Mouse (Mus musculus) thymus, postnatal 36 days (tissue): ENCODE measurements at regions not wholly inside any gene's neighbourhood (a gene's known extent, or its start where the extent isn't known, plus 50 kb on each side); places are given as distances from the start of the nearest gene placed in this dataset.

Source experiments
- DNase-seq, 2 experiments: peaks; one replicate each; pipeline ENCODE4 v3.0.0; 2022; ENCODE audit warnings: mixed read lengths in 2 of 2

- DNase-seq = no peak
These were observed 54.1 kb upstream of the Mtap start for GRCm38 (mm10) chr4:89082838-89083237.

- no peak for DNase-seq
These were observed 58.4 kb upstream of the Mtap start for GRCm38 (mm10) chr4:89078485-89078884.

GRCm38 (mm10) chr4:89074705-89075104, 62.2 kb upstream of the Mtap start:
- no peak for DNase-seq

- no peak for DNase-seq
These were observed 66.5 kb upstream of the Mtap start for GRCm38 (mm10) chr4:89070430-89070829.

- no peak for DNase-seq
These were observed 72.5 kb upstream of the Mtap start for GRCm38 (mm10) chr4:89064401-89064800.

- DNase-seq = no peak
These were observed 74.5 kb upstream of the Mtap start for GRCm38 (mm10) chr4:89062384-89062783.

- no peak for DNase-seq
These were observed 75.3 kb upstream of the Mtap start for GRCm38 (mm10) chr4:89061619-89062018.

GRCm38 (mm10) chr4:89057573-89057972, 79.3 kb upstream of the Mtap start:
- DNase-seq = no peak

GRCm38 (mm10) chr4:89057135-89057534, 79.8 kb upstream of the Mtap start:
- DNase-seq = no peak

GRCm38 (mm10) chr4:89055969-89056368, 81.0 kb upstream of the Mtap start:
- no peak for DNase-seq

GRCm38 (mm10) chr4:89053606-89054005, 83.3 kb upstream of the Mtap start:
- DNase-seq = no peak

GRCm38 (mm10) chr4:89051897-89052296, 85.0 kb upstream of the Mtap start:
- no peak for DNase-seq

GRCm38 (mm10) chr4:89050551-89051199, 86.2 kb upstream of the Mtap start:
- no peak for DNase-seq

GRCm38 (mm10) chr4:89049592-89050440, 87.1 kb upstream of the Mtap start:
- no peak for DNase-seq

GRCm38 (mm10) chr4:89044516-89044915, 92.4 kb upstream of the Mtap start:
- DNase-seq = no peak

- no peak for DNase-seq
These were observed 92.9 kb upstream of the Mtap start for GRCm38 (mm10) chr4:89043982-89044381.

GRCm38 (mm10) chr4:89040856-89041255, 96.1 kb upstream of the Mtap start:
- no peak for DNase-seq

GRCm38 (mm10) chr4:89038906-89039305, 98.0 kb upstream of the Mtap start:
- no peak for DNase-seq

GRCm38 (mm10) chr4:89038135-89038534, 98.8 kb upstream of the Mtap start:
- DNase-seq = no peak

- DNase-seq = no peak
These were observed 102.1 kb upstream of the Mtap start for GRCm38 (mm10) chr4:89034822-89035221.

- DNase-seq = no peak
These were observed 102.6 kb upstream of the Mtap start for GRCm38 (mm10) chr4:89034299-89034698.

GRCm38 (mm10) chr4:89012681-89013353, 124.1 kb upstream of the Mtap start:
- no peak for DNase-seq

GRCm38 (mm10) chr4:89008561-89008960, 128.4 kb upstream of the Mtap start:
- no peak for DNase-seq

GRCm38 (mm10) chr4:89001470-89001869, 121.5 kb upstream of the Ifne start:
- DNase-seq = no peak
